Mouse (Mus musculus) kidney, postnatal 0 days (tissue): ENCODE measurements around the gene Mecom. TPM values are rescaled to one million over a fixed set of nuclear protein-coding genes. Genes with fewer than 3 reads are reported as not detected.

Experiments used
- ATAC-seq: fragments of 200-750 bp; cut with Nextera tagmentation; replicated peaks from 2 replicates; pipeline ENCODE4 v1.8.0; 2017; ENCODE audit warnings: low read depth, moderate number of reproducible peaks, moderate TSS enrichment, moderate library complexity; ENCODE audit not compliant: low FRiP score
- DNase-seq: peaks from one replicate; pipeline ENCODE4 v3.0.0-alpha.2; 2016; ENCODE audit warnings: low spot score
- H3K27ac ChIP-seq: fragments of 300-500 bp; sonication (generic); 2 replicates; pipeline ENCODE4 v1.5.1; 2014; ENCODE audit warnings: mild to moderate bottlenecking
- H3K27me3 ChIP-seq: fragments of 300-500 bp; sonication (generic); 2 replicates; pipeline ENCODE4 v1.6.1; 2014; ENCODE audit warnings: low read length, mixed read lengths; ENCODE audit not compliant: insufficient read depth
- H3K36me3 ChIP-seq: fragments of 300-500 bp; sonication (generic); 2 replicates; pipeline ENCODE4 v1.6.1; 2014; ENCODE audit warnings: low read length, mixed read lengths; ENCODE audit not compliant: insufficient read depth
- H3K4me1 ChIP-seq: fragments of 300-500 bp; sonication (generic); replicated peaks from 2 replicates; pipeline ENCODE4 v1.6.1; 2014; ENCODE audit warnings: antibody characterized with exemption, low read length, mixed read lengths; ENCODE audit not compliant: insufficient read depth
- H3K4me2 ChIP-seq: fragments of 300-500 bp; sonication (generic); 2 replicates; pipeline ENCODE4 v1.6.1; 2014; ENCODE audit warnings: mild to moderate bottlenecking, low read length, moderate library complexity, mixed read lengths
- H3K4me3 ChIP-seq: fragments of 300-500 bp; sonication (generic); replicated peaks from 2 replicates; pipeline ENCODE4 v1.5.1; 2014; ENCODE audit warnings: low read depth, low read length
- H3K9ac ChIP-seq: fragments of 300-500 bp; sonication (generic); 2 replicates; pipeline ENCODE4 v1.6.1; 2014; ENCODE audit warnings: low read depth, low read length
- H3K9me3 ChIP-seq: fragments of 300-500 bp; sonication (generic); replicated peaks from 2 replicates; pipeline ENCODE4 v1.6.1; 2016; ENCODE audit warnings: low read length, inconsistent platforms, mixed read lengths
- CTCF ChIP-seq: IDR thresholded peaks from 2 replicates; pipeline ENCODE4 v1.5.1; 2016; ENCODE audit warnings: antibody characterized with exemption, low read depth, mild to moderate bottlenecking, moderate library complexity
- WGBS: fragments of 180-500 bp; shearing (Covaris S2); extraction: QIAGEN DNeasy Blood & Tissue Kit; methylation state at CpG from one replicate; pipeline ENCODE4 v1.1.7; 2014; 5-methylcytosine and 5-hydroxymethylcytosine counted together
- polyA plus RNA-seq: library from polyadenylated mRNA; unstranded; fragments of >200 nt; fragmentation: Nextera tagmentation; extraction: Ambion mirVana; gene quantifications from 2 replicates; pipeline ENCODE4 v1.2.1, GENCODE M21; 2015

Mecom gene
- polyA plus RNA-seq, 1 experiment from 2014 or later = 54.7 TPM

GRCm38 (mm10) chr3:30048792-30049191 is 499.0 kb downstream of the Mecom start:
- no peaks in the 10 kb centered on the region for H3K36me3 ChIP-seq
- no peak overlapping the region for H3K27ac ChIP-seq
- H3K9me3 ChIP-seq = no peaks in the 10 kb centered on the region
- DNase-seq = no peak
- no peak overlapping the region for H3K9ac ChIP-seq
- ATAC-seq = no peak
- H3K4me2 ChIP-seq = no peak overlapping the region
- H3K4me3 ChIP-seq = no peak overlapping the region
- no peaks in the 10 kb centered on the region for H3K27me3 ChIP-seq
- no peaks in the 10 kb centered on the region for H3K4me1 ChIP-seq
- TF ChIP-seq CTCF = no peak
- 57% methylated on average over 5 of the region's 5 CpGs for WGBS

- Histone ChIP-seq H3K27ac (no peak overlapping the region), H3K9ac (no peak overlapping the region), H3K36me3 (no peaks in the 10 kb centered on the region), H3K27me3 (no peaks in the 10 kb centered on the region), H3K4me3 (no peak overlapping the region), H3K4me2 (no peak overlapping the region), H3K4me1 (no peaks in the 10 kb centered on the region), H3K9me3 (no peaks in the 10 kb centered on the region)
- no peak for ATAC-seq
- TF ChIP-seq CTCF = no peak
- no peak for DNase-seq
- WGBS = 73% methylated on average over 4 of the region's 4 CpGs
These were observed 499.7 kb downstream of the Mecom start for GRCm38 (mm10) chr3:30048157-30048556.

GRCm38 (mm10) chr3:30043525-30043924 is 504.3 kb downstream of the Mecom start:
- H3K4me3 ChIP-seq = no peak overlapping the region
- no peak for TF ChIP-seq CTCF
- H3K27me3 ChIP-seq = no peaks in the 10 kb centered on the region
- no peak overlapping the region for H3K9ac ChIP-seq
- H3K27ac ChIP-seq = no peak overlapping the region
- ATAC-seq = no peak
- no peak overlapping the region for H3K4me2 ChIP-seq
- DNase-seq = no peak
- H3K4me1 ChIP-seq = no peaks in the 10 kb centered on the region
- H3K36me3 ChIP-seq = no peaks in the 10 kb centered on the region
- H3K9me3 ChIP-seq = no peaks in the 10 kb centered on the region
- WGBS = 96% methylated on average over 3 of the region's 3 CpGs

GRCm38 (mm10) chr3:30038545-30038944 is 509.3 kb downstream of the Mecom start:
- H3K4me1 ChIP-seq = no peaks in the 10 kb centered on the region
- no peak for DNase-seq
- no peak overlapping the region for H3K9ac ChIP-seq
- no peak overlapping the region for H3K4me3 ChIP-seq
- no peak overlapping the region for H3K4me2 ChIP-seq
- no peaks in the 10 kb centered on the region for H3K36me3 ChIP-seq
- WGBS = 64% methylated on average over 3 of the region's 3 CpGs
- no peak for ATAC-seq
- no peaks in the 10 kb centered on the region for H3K27me3 ChIP-seq
- no peaks in the 10 kb centered on the region for H3K9me3 ChIP-seq
- TF ChIP-seq CTCF = no peak
- no peak overlapping the region for H3K27ac ChIP-seq

- Histone ChIP-seq H3K27me3 (no peaks in the 10 kb centered on the region), H3K27ac (peak overlapping the region; percentile 15; the same call in 1 of the 2 replicates), H3K4me2 (no peak overlapping the region), H3K36me3 (no peaks in the 10 kb centered on the region), H3K9ac (no peak overlapping the region), H3K9me3 (no peaks in the 10 kb centered on the region), H3K4me1 (peaks cover 6% of the 10 kb centered on the region; the same call in 1 of the 2 replicates), H3K4me3 (no peak overlapping the region)
- DNase-seq (no peak), ATAC-seq (no peak)
- no peak for TF ChIP-seq CTCF
- WGBS = 79% methylated on average over 13 of the region's 13 CpGs
These were observed 527.8 kb downstream of the Mecom start for GRCm38 (mm10) chr3:30019961-30020360.

GRCm38 (mm10) chr3:30019411-30019810 is 528.4 kb downstream of the Mecom start:
- TF ChIP-seq CTCF = no peak
- H3K9ac ChIP-seq = no peak overlapping the region
- DNase-seq (no peak), ATAC-seq (no peak)
- no peaks in the 10 kb centered on the region for H3K36me3 ChIP-seq
- no peaks in the 10 kb centered on the region for H3K9me3 ChIP-seq
- peak overlapping the region; percentile 15; the same call in 1 of the 2 replicates for H3K27ac ChIP-seq
- H3K4me2 ChIP-seq = no peak overlapping the region
- H3K4me3 ChIP-seq = no peak overlapping the region
- H3K4me1 ChIP-seq = peaks cover 6% of the 10 kb centered on the region; the same call in 1 of the 2 replicates
- H3K27me3 ChIP-seq = no peaks in the 10 kb centered on the region
- whole genome bisulfite sequencing = 69% methylated on average over 8 of the region's 8 CpGs

- Histone ChIP-seq H3K27ac (peak overlapping the region; percentile 9; the same call in 1 of the 2 replicates), H3K4me2 (peak overlapping the region; percentile 30), H3K4me1 (peaks cover 6% of the 10 kb centered on the region; the same call in 1 of the 2 replicates), H3K9ac (no peak overlapping the region), H3K4me3 (no peak overlapping the region), H3K27me3 (no peaks in the 10 kb centered on the region), H3K9me3 (no peaks in the 10 kb centered on the region), H3K36me3 (no peaks in the 10 kb centered on the region)
- ATAC-seq (peak; percentile 86), DNase-seq (peak; percentile 90)
- no peak for TF ChIP-seq CTCF
- WGBS = 7% methylated on average over 12 of the region's 12 CpGs
These were observed 529.6 kb downstream of the Mecom start for GRCm38 (mm10) chr3:30018202-30018601.
